In genomic region chr5:107765946-107766345, GRCm38 (mm10) we compare ENCODE assay signal across 21 mouse cellular contexts. TPM values are rescaled to one million over a fixed set of nuclear protein-coding genes. Genes with fewer than 3 reads are reported as not detected.
"Had no signal": no experiment of that assay in that cellular context is flagged by ENCODE, and none has a peak within 500 bp of the region (broad histone marks: within the 10 kb centered on the region; RNA-seq: fewer than 3 reads in every experiment).

No protein-coding gene starts in this region.

- H3K27ac ChIP-seq: liver, embryonic 14.5 days; midbrain, embryonic 10.5 days; midbrain, embryonic 12.5 days; neural tube, embryonic 13.5 days; neural tube, embryonic 15.5 days had no signal

- DNase-seq: lung, adult 18-20 months; lung, embryonic 14.5 days; lung, postnatal 10 days; lung, postnatal 4 days; midbrain, embryonic 14.5 days; right cerebral cortex, adult 18-20 months; right cerebral cortex, postnatal 25 days; right cerebral cortex, postnatal 4 days; spleen, adult 18-20 months; thymus, adult 18-20 months; thymus, postnatal 14 days; thymus, postnatal 36 days had no signal

- H3K4me3 ChIP-seq: midbrain, embryonic 10.5 days; midbrain, embryonic 12.5 days; myocyte; neural tube, embryonic 13.5 days; neural tube, embryonic 15.5 days had no signal

- H3K9ac ChIP-seq: liver, embryonic 14.5 days; lung, embryonic 14.5 days; midbrain, embryonic 12.5 days; neural tube, embryonic 13.5 days; neural tube, embryonic 15.5 days had no signal

- H3K27me3 ChIP-seq: midbrain, embryonic 12.5 days; neural tube, embryonic 13.5 days; neural tube, embryonic 15.5 days had no signal

- H3K4me1 ChIP-seq: midbrain, embryonic 10.5 days; midbrain, embryonic 12.5 days; neural tube, embryonic 13.5 days; neural tube, embryonic 15.5 days had no signal

RNA-seq across cellular contexts. Expression of gene Gfi1, which starts 40.1 kb away (rescaled TPM):
- polyA plus RNA-seq: midbrain, embryonic 10.5 days; midbrain, embryonic 12.5 days; midbrain, embryonic 14.5 days; midbrain, embryonic 16.5 days; neural tube, embryonic 11.5 days; neural tube, embryonic 15.5 days; stomach, embryonic 14.5 days had no signal
